Mouse (Mus musculus) brain, embryonic 14.5 days (tissue): ENCODE data around the gene Slc1a1.

ENCODE experiments used
- CTCF ChIP-seq: fragments of 200-500 bp; IDR thresholded peaks from 2 replicates; pipeline ENCODE4 v1.5.1; 2012; ENCODE audit warnings: inconsistent platforms, mild to moderate bottlenecking, moderate library complexity, borderline replicate concordance; ENCODE audit not compliant: insufficient read depth, insufficient read length; ENCODE audit errors: extremely low read depth
- POLR2A ChIP-seq: fragments of 200-500 bp; IDR thresholded peaks from 2 replicates; pipeline ENCODE4 v1.6.1; 2012; ENCODE audit warnings: mild to moderate bottlenecking, inconsistent platforms, borderline replicate concordance; ENCODE audit not compliant: poor library complexity, insufficient read depth, insufficient read length, severe bottlenecking; ENCODE audit errors: extremely low read depth

DNA sequence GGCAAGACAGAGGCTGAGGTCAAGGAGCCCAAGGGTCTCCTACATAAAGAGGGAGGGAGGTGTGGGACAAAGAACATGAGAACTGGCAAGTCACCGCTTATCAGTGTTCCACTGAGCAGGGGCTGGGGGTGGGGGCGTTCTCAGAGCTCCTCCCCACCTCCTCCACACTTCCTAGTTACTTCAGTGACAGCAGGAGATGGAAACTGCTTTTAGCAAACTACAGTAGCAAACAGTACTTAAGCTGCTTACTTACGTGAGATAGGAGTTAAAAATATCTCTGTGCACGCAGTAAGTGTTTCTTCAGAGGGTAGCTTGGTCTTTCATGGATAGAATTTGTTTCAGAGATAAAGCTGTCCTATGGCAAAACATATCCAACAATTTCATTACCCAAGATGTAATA is 92.5 kb downstream of the Slc1a1 start:
- TF ChIP-seq CTCF, result no peak
- TF ChIP-seq POLR2A, result no peak
